Mouse (Mus musculus) lung, postnatal 36 days (tissue): Measurements from ENCODE around the gene Prss35.

Source experiments
- DNase-seq: peaks from one replicate; pipeline ENCODE4 v3.0.0; 2022; ENCODE audit warnings: mixed read lengths

Gene Prss35

DNA sequence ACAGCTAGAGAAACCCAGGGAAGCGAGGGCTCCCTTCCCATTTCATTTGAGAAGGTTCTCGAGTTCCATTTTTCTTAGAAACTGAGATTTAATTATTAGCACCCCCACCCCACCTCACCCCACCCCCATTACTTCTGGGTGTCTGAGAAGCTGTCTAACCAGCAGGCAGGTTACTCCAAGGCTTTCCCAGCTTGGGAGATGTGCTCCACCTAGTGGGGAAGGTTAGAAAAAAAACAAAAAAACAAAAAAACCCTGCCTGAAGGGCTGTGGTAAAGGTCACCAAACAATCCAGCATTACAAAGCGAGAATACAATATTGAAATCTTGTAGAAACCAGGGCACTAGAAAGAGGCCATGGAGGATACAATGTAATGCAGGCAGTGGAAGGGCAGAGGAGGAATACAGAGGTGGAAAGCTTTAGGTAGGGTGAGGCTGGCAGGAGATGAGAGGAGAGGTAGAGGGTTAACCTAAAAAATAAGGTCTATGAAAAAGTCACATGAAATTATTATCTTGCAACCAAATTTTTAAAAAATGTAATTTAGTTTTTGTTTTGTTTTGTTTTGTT is 57.2 kb downstream of the Prss35 start:
- peak; percentile 31 for DNase-seq
